Mouse (Mus musculus): Measurements from ENCODE around the gene Zfp300.
A peak's percentile ranks its signal among the peaks of the same experiment; 100 is the strongest.

Zfp300 gene

GRCm38 (mm10) chrX:21088983-21089866 lies at the start of gene Zfp300:
Gene Zfp300, minus strand, starts transcription at chrX:21089527.
- peak; percentile 74 to 75 for DNase-seq

- no peak for DNase-seq
These were observed 26.2 kb upstream of the Zfp300 start, which contains the start of gene Ssxa1 for GRCm38 (mm10) chrX:21115520-21115919. Gene Ssxa1, plus strand, starts transcription at chrX:21115820.

GRCm38 (mm10) chrX:21089867-21090239 lies 526 bp upstream of the Zfp300 start:
- DNase-seq, result peak in 1 of 2 experiments; percentile 27

- no peak for DNase-seq
These were observed 713 bp downstream of the Zfp300 start for GRCm38 (mm10) chrX:21088645-21088982.

GRCm38 (mm10) chrX:21068106-21068505 lies 21.2 kb downstream of the Zfp300 start, which contains the start of gene Spaca5:
Gene Spaca5, plus strand, starts transcription at chrX:21068406.
- DNase-seq, result no peak

GRCm38 (mm10) chrX:21062544-21062890 lies 26.8 kb downstream of the Zfp300 start:
- no peak for DNase-seq

- DNase-seq, result peak; percentile 84
These were observed 27.3 kb downstream of the Zfp300 start, which contains the start of gene Zfp182 for GRCm38 (mm10) chrX:21061866-21062543. Gene Zfp182, minus strand, starts transcription at chrX:21062316.

GRCm38 (mm10) chrX:21061460-21061859 lies 27.9 kb downstream of the Zfp300 start:
- peak; percentile 4 to 9 for DNase-seq

Data from cerebellum, postnatal 14 days (tissue).